In genomic region chr6:50937094-50937493, GRCm38 (mm10) we compare ENCODE assay signal across 8 mouse cellular contexts.
DNase-seq lines count a peak whose midpoint lies in the region; ATAC-seq and TF ChIP-seq lines count a peak whose summit lies in the region.

No protein-coding gene starts in this region.

- TF ChIP-seq POLR2A in brain, embryonic 14.5 days (IDR thresholded peaks at IDR 0.05; ENCODE audit: borderline replicate concordance, extremely low read depth, insufficient read depth, insufficient read length, poor library complexity, severe bottlenecking), result no peak

- ATAC-seq in erythroblast, adult 5-6 weeks (replicated peaks; ENCODE audit: low FRiP score, poor library complexity, severe bottlenecking), result no peak

- peak; percentile 52 for DNase-seq in ovary, postnatal 10 days (ENCODE audit: low spot score)
- DNase-seq in ovary, adult 18-20 months (ENCODE audit: low spot score), result no peak
- peak; percentile 89 for DNase-seq in brain, embryonic 14.5 days (ENCODE audit: low read depth)
- peak; percentile 44 for DNase-seq in fibroblast of lung, adult 2 months (ENCODE audit: low read depth)
- DNase-seq in kidney, postnatal 25 days, result peak; percentile 74 to 88
- DNase-seq in lung, adult 18-20 months, result peak; percentile 41 to 56
- peak; percentile 55 for DNase-seq in right cerebral cortex, postnatal 25 days

- peak; percentile 98 for TF ChIP-seq CTCF in brain, embryonic 14.5 days (IDR thresholded peaks at IDR 0.05; ENCODE audit: borderline replicate concordance, extremely low read depth, insufficient read depth, insufficient read length)
